ENCODE assay signal across 8 mouse cellular contexts in genomic region chr3:100685763-100686370, GRCm38 (mm10). TPM values are rescaled to one million over a fixed set of nuclear protein-coding genes. Genes with fewer than 3 reads are reported as not detected.
DNase-seq lines count a peak whose midpoint lies in the region; ATAC-seq and TF ChIP-seq lines count a peak whose summit lies in the region.

No protein-coding gene starts in this region.

- ATAC-seq in granulocyte monocyte progenitor cell, adult 5-6 weeks (replicated peaks; ENCODE audit: poor library complexity, severe bottlenecking) = peak; percentile 36
- peak; percentile 90 for ATAC-seq in intestine, postnatal 0 days
- peak; percentile 86; the same call in 1 of the 2 replicates for ATAC-seq in limb, embryonic 15.5 days (ENCODE audit: insufficient number of reproducible peaks, low FRiP score, low TSS enrichment, low read depth)
- ATAC-seq in midbrain, embryonic 16.5 days = peak; percentile 94

- no peaks in the 10 kb centered on the region for H3K27me3 ChIP-seq in intestine, postnatal 0 days (replicated peaks; ENCODE audit: control insufficient read depth, insufficient read depth, low read length)
- H3K27me3 ChIP-seq in limb, embryonic 15.5 days = no peaks in the 10 kb centered on the region
- H3K27me3 ChIP-seq in midbrain, embryonic 16.5 days (ENCODE audit: control insufficient read depth, insufficient read depth, low read depth, low read length) = no peaks in the 10 kb centered on the region
- no peaks in the 10 kb centered on the region for H3K27me3 ChIP-seq in spleen, adult 2 months (ENCODE audit: control insufficient read depth, insufficient read depth, low read length)

- peak; percentile 18; the same call in 1 of the 2 replicates for TF ChIP-seq POLR2A in spleen, adult 2 months (IDR thresholded peaks at IDR 0.05; ENCODE audit: low read depth, low read length)

- peak; percentile 47 to 72 for DNase-seq in left cerebral cortex, adult 18-20 months (ENCODE audit: low spot score in 2 of 2)
- no peak for DNase-seq in left cerebral cortex, adult 11 months (ENCODE audit: low spot score)
- DNase-seq in embryo, embryonic 11.5 days (ENCODE audit: low read depth, low spot score) = peak; percentile 53
- peak in 1 of 2 experiments; percentile 63 for DNase-seq in spleen, adult 2 months (ENCODE audit: low read depth in 1 of 2, low spot score in 2 of 2)

- peak overlapping the region; percentile 86 for H3K4me2 ChIP-seq in intestine, postnatal 0 days (replicated peaks; ENCODE audit: low read depth)
- H3K4me2 ChIP-seq in limb, embryonic 15.5 days = peak overlapping the region; percentile 77
- peak overlapping the region; percentile 82 for H3K4me2 ChIP-seq in midbrain, embryonic 16.5 days (ENCODE audit: low read length)

- peak overlapping the region; percentile 95 for H3K27ac ChIP-seq in intestine, postnatal 0 days (ENCODE audit: low read depth, low read length)
- peak overlapping the region; percentile 96 for H3K27ac ChIP-seq in limb, embryonic 15.5 days
- peak overlapping the region; percentile 98 for H3K27ac ChIP-seq in midbrain, embryonic 16.5 days (ENCODE audit: low read length)
- peak overlapping the region; percentile 100 for H3K27ac ChIP-seq in spleen, adult 2 months (ENCODE audit: insufficient read depth, low read length)

- no peaks in the 10 kb centered on the region for H3K9me3 ChIP-seq in intestine, postnatal 0 days (ENCODE audit: control insufficient read depth)
- no peaks in the 10 kb centered on the region for H3K9me3 ChIP-seq in limb, embryonic 15.5 days
- H3K9me3 ChIP-seq in midbrain, embryonic 16.5 days (replicated peaks; ENCODE audit: control insufficient read depth, low read length, poor library complexity, severe bottlenecking) = no peaks in the 10 kb centered on the region

- peak overlapping the region; percentile 93 for H3K4me3 ChIP-seq in intestine, postnatal 0 days (ENCODE audit: low read depth, low read length)
- H3K4me3 ChIP-seq in limb, embryonic 15.5 days = peak overlapping the region; percentile 86
- peak overlapping the region; percentile 88 for H3K4me3 ChIP-seq in midbrain, embryonic 16.5 days (ENCODE audit: low read depth, low read length)
- peak overlapping the region; percentile 84 for H3K4me3 ChIP-seq in spleen, adult 2 months (ENCODE audit: extremely low read depth, insufficient read depth, insufficient read length)

- 0 out of 2 replicates have a peak, but pooled peaks cover 5% of the 10 kb centered on the region for H3K4me1 ChIP-seq in intestine, postnatal 0 days (replicated peaks; ENCODE audit: control insufficient read depth, insufficient read depth, low read length)
- peaks cover 14% of the 10 kb centered on the region for H3K4me1 ChIP-seq in limb, embryonic 15.5 days
- H3K4me1 ChIP-seq in midbrain, embryonic 16.5 days (ENCODE audit: control insufficient read depth, insufficient read depth, low read length) = peaks cover 27% of the 10 kb centered on the region
- H3K4me1 ChIP-seq in spleen, adult 2 months (ENCODE audit: control insufficient read depth, insufficient read depth, insufficient read length) = peaks cover 9% of the 10 kb centered on the region; the same call in 1 of the 2 replicates

- H3K36me3 ChIP-seq in intestine, postnatal 0 days (ENCODE audit: control insufficient read depth, insufficient read depth) = no peaks in the 10 kb centered on the region
- no peaks in the 10 kb centered on the region for H3K36me3 ChIP-seq in limb, embryonic 15.5 days
- no peaks in the 10 kb centered on the region for H3K36me3 ChIP-seq in midbrain, embryonic 16.5 days (ENCODE audit: control insufficient read depth, insufficient read depth, low read length)
- no peaks in the 10 kb centered on the region for H3K36me3 ChIP-seq in spleen, adult 2 months (ENCODE audit: control insufficient read depth, insufficient read depth, low read length)

- peak overlapping the region; percentile 90 for H3K9ac ChIP-seq in intestine, postnatal 0 days (ENCODE audit: low read depth, low read length)
- H3K9ac ChIP-seq in limb, embryonic 15.5 days = peak overlapping the region; percentile 84
- H3K9ac ChIP-seq in midbrain, embryonic 16.5 days (ENCODE audit: low read depth, low read length) = peak overlapping the region; percentile 90

- WGBS in intestine, postnatal 0 days = 1% methylated on average over 59 of the region's 77 CpGs
- WGBS in limb, embryonic 15.5 days = under 1% methylated on average over 74 of the region's 77 CpGs
- WGBS in midbrain, embryonic 16.5 days = under 1% methylated on average over 65 of the region's 77 CpGs
- under 1% methylated on average over 53 of the region's 77 CpGs for WGBS in spleen, adult 2 months

- no peak for TF ChIP-seq CTCF in intestine, postnatal 0 days (IDR thresholded peaks at IDR 0.05; ENCODE audit: low read depth)
- TF ChIP-seq CTCF in spleen, adult 2 months (IDR thresholded peaks at IDR 0.05; ENCODE audit: extremely low read depth, insufficient read depth, insufficient read length, insufficient replicate concordance) = no peak

RNA-seq across cellular contexts. Expression of gene Man1a2, which starts 0.6 kb away (rescaled TPM):
- total RNA-seq in left cerebral cortex, adult 18-20 months (2021) = 100 to 1,000 TPM; 164 to 166 TPM
- 15.2 and 17.7 TPM in 2 replicates for total RNA-seq in granulocyte monocyte progenitor cell, adult 5-6 weeks (2014; fragmentation: Nextera tagmentation)
- 64.0 and 68.5 TPM in 2 replicates for total RNA-seq in granulocyte monocyte progenitor cell, adult 5-6 weeks (2017)
- 92.1 and 98.3 TPM in 2 replicates for polyA plus RNA-seq in intestine, postnatal 0 days (2015; fragmentation: Nextera tagmentation; extraction: Ambion mirVana)
- polyA plus RNA-seq in limb, embryonic 15.5 days (2015; fragmentation: Nextera tagmentation; extraction: Ambion mirVana) = 70.7 and 78.8 TPM in 2 replicates
- 30.7 and 32.7 TPM in 2 replicates for polyA plus RNA-seq in midbrain, embryonic 16.5 days (2015; fragmentation: Nextera tagmentation; extraction: Ambion mirVana)
- polyA plus RNA-seq in spleen, adult 2 months (2012; rRNA removed) = 4.4 and 20.9 TPM in 2 replicates

Comparison
In these comparisons a context has a peak if more than half of its experiments do, and no peak if none do; other contexts are left out.
1. ATAC-seq: peak in every context shown above with its lines; median percentile 94 in midbrain, embryonic 16.5 days; 90 in intestine, postnatal 0 days; 86 in limb, embryonic 15.5 days; 36 in granulocyte monocyte progenitor cell, adult 5-6 weeks.